Mouse (Mus musculus) G1E (cell line): ENCODE results near the gene Phyhipl.

Experiments used
- CTCF ChIP-seq: IDR thresholded peaks from 2 replicates; pipeline ENCODE4 v1.5.1; 2012; ENCODE audit warnings: low read depth, low read length, inconsistent platforms, mixed read lengths
- GATA1 ChIP-seq: IDR thresholded peaks from 2 replicates; pipeline ENCODE4 v1.6.1; 2012; ENCODE audit warnings: borderline replicate concordance, low read length, inconsistent platforms, mixed read lengths
- GATA2 ChIP-seq: IDR thresholded peaks from 2 replicates; pipeline ENCODE4 v1.6.1; 2012; ENCODE audit warnings: low read depth, low read length, inconsistent platforms, borderline replicate concordance
- POLR2AphosphoS5 ChIP-seq: IDR thresholded peaks from 2 replicates; pipeline ENCODE4 v1.6.1; 2012; ENCODE audit warnings: low read depth, low read length, inconsistent platforms; ENCODE audit not compliant: insufficient replicate concordance
- TAL1 ChIP-seq: conservative IDR thresholded peaks from 2 replicates; pipeline ENCODE4 v1.6.1; 2012; ENCODE audit warnings: low read depth, low read length, inconsistent platforms, mixed read lengths

GRCm38 (mm10) chr10:70611633-70612032 lies 44.1 kb downstream of the Phyhipl start:
- no peak for TF ChIP-seq CTCF
- no peak for TF ChIP-seq TAL1
- TF ChIP-seq GATA1: no peak
- TF ChIP-seq POLR2AphosphoS5: no peak
- TF ChIP-seq GATA2: no peak
